Mouse (Mus musculus) forebrain, embryonic 15.5 days (tissue): ENCODE data around the gene Ubac2. TPM values are rescaled to one million over a fixed set of nuclear protein-coding genes. Genes with fewer than 3 reads are reported as not detected.

Experiments
- ATAC-seq: fragments of 200-750 bp; cut with Nextera tagmentation; replicated peaks from 2 replicates; pipeline ENCODE4 v1.8.0; 2017; ENCODE audit warnings: mild to moderate bottlenecking, moderate TSS enrichment, moderate library complexity
- H3K27ac ChIP-seq: fragments of 300-500 bp; sonication (generic); replicated peaks from 2 replicates; pipeline ENCODE4 v1.5.1; 2015; ENCODE audit warnings: mild to moderate bottlenecking, inconsistent platforms
- H3K27me3 ChIP-seq: fragments of 300-500 bp; sonication (generic); 2 replicates; pipeline ENCODE4 v1.6.1; 2015; ENCODE audit warnings: inconsistent platforms
- H3K36me3 ChIP-seq: fragments of 300-500 bp; sonication (generic); 2 replicates; pipeline ENCODE4 v1.6.1; 2015; ENCODE audit warnings: mild to moderate bottlenecking, inconsistent platforms
- H3K4me1 ChIP-seq: fragments of 300-500 bp; sonication (generic); 2 replicates; pipeline ENCODE4 v1.6.1; 2015; ENCODE audit warnings: inconsistent platforms
- H3K4me2 ChIP-seq: fragments of 300-500 bp; sonication (generic); replicated peaks from 2 replicates; pipeline ENCODE4 v1.6.1; 2015; ENCODE audit warnings: mild to moderate bottlenecking, inconsistent platforms
- H3K4me3 ChIP-seq: fragments of 300-500 bp; sonication (generic); 2 replicates; pipeline ENCODE4 v1.5.1; 2015; ENCODE audit warnings: mild to moderate bottlenecking, inconsistent platforms
- H3K9ac ChIP-seq: fragments of 300-500 bp; sonication (generic); replicated peaks from 2 replicates; pipeline ENCODE4 v1.6.1; 2015; ENCODE audit warnings: mild to moderate bottlenecking, inconsistent platforms
- H3K9me3 ChIP-seq: fragments of 300-500 bp; sonication (generic); 2 replicates; pipeline ENCODE4 v1.6.1; 2016; ENCODE audit warnings: inconsistent platforms
- WGBS: fragments of 180-500 bp; shearing (Covaris S2); methylation state at CpG from one replicate; pipeline ENCODE4 v1.1.7; 2015; ENCODE audit warnings: mixed read lengths; 5-methylcytosine and 5-hydroxymethylcytosine counted together
- polyA plus RNA-seq: library from polyadenylated mRNA; unstranded; fragments of >200 nt; fragmentation: Nextera tagmentation; extraction: Ambion mirVana; gene quantifications from 2 replicates; pipeline ENCODE4 v1.2.1, GENCODE M21; 2015

Ubac2 gene
- polyA plus RNA-seq, 1 experiment from 2014 or later: 51.8 TPM

DNA sequence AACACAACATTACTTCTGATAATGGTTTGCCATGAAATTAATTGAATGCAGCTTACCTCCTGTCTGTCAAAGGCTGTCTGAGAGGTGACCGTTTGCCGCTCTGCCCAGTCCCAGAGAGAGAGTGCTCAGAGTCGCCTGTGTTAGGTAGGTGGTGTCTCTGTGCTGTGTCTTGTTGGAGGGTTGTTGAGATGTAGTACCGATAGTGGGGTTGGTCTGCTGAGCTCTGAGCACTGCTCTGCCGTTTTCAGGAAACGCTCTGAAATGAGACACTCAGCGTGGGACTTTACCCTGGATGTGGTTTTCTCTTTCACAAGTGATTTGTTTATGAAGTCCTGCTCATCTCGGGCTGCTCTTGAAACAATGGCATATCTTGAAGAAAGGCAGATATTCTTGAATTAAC is 37.2 kb downstream of the Ubac2 start, which contains the start of gene Gpr18:
Gene Gpr18 (minus strand): TSS at position 161 of the 400 bp plus-strand sequence.
- 82% methylated on average over 8 of the region's 8 CpGs for WGBS

DNA sequence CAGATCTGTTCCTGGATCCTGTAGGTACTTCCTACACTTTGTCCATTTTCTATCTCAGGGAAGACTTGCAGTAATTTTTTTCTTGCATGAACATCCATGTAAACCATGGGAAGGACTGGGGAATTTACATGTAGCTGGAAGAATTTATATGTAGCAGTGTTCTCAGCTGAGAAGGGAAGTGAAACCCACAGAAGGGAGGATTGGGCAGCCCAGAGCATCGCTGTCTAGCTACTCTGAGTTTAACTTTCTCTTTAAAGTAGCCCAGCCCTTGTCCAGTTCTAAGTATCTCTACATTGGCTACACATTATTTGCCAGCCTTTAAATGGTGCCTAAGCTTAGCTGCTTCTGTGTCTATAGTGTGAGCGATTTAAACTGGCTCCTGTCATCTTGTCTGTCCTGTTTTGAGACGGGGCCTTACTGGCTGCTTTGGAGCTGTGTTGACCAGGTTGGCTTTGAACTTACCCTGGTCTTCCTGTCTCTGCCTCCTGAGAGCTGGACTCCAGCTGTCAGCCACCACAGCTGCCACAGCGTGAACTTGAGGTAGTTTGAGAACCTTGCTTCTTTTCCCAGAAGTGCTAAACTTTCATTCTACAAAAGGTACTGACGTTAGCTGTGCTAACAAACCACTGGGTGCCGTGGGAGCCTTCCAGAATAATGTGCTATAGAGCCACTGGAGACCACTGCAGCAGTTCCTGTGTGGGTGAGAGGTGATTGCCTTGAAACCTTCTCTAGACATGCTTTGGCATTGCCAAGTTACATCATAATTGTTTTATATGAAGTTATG is 38.1 kb downstream of the Ubac2 start:
- Histone ChIP-seq H3K4me1 (0 out of 2 replicates have a peak, but pooled peaks cover 2% of the 10 kb centered on the region), H3K4me2 (no peak overlapping the region), H3K9ac (no peak overlapping the region), H3K9me3 (no peaks in the 10 kb centered on the region), H3K27me3 (no peaks in the 10 kb centered on the region), H3K4me3 (no peak overlapping the region), H3K36me3 (peaks cover 10% of the 10 kb centered on the region; the same call in 1 of the 2 replicates), H3K27ac (no peak overlapping the region)
- no peak for ATAC-seq
- 89% methylated on average over 6 of the region's 6 CpGs for WGBS

More for the DNA sequence above, 37.2 kb downstream of the Ubac2 start, which contains the start of gene Gpr18:
- ATAC-seq: no peak
- no peak within 1 kb of the TSS for H3K27ac ChIP-seq
- no peak within 1 kb of the TSS for H3K4me2 ChIP-seq
- no peaks in the 10 kb centered on the region for H3K27me3 ChIP-seq
- H3K9ac ChIP-seq: no peak within 1 kb of the TSS
- peaks cover 14% of the 10 kb centered on the region for H3K36me3 ChIP-seq
- 0 out of 2 replicates have a peak, but pooled peaks cover 2% of the 10 kb centered on the region for H3K4me1 ChIP-seq
- H3K9me3 ChIP-seq: no peaks in the 10 kb centered on the region
- no peak within 1 kb of the TSS for H3K4me3 ChIP-seq

DNA sequence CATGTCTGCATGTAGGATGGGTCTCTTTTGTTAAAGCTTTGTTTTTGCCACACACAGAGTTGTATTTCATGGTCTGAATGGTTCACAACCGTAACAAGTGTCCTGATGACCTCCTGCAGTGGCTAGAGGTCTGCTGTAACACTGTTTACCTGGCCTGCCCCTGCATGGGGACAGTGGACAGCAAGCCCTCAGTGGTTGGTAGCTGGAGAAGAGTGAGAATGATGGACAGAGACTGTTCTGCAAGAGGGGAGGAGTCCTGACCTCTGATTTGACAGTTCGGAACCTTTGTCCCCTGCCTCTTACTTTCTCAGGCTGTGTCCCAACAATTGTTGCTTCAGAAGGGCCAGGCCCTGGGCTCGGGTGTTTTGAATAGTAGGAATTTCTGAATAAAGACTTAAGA is 39.8 kb downstream of the Ubac2 start:
- ATAC-seq: no peak
- Histone ChIP-seq H3K9ac (no peak overlapping the region), H3K27ac (no peak overlapping the region), H3K4me2 (no peak overlapping the region), H3K36me3 (no peaks in the 10 kb centered on the region; the same call in 1 of the 2 replicates), H3K9me3 (no peaks in the 10 kb centered on the region), H3K27me3 (no peaks in the 10 kb centered on the region), H3K4me1 (0 out of 2 replicates have a peak, but pooled peaks cover 2% of the 10 kb centered on the region), H3K4me3 (no peak overlapping the region)
- 69% methylated on average over 3 of the region's 3 CpGs for WGBS

DNA sequence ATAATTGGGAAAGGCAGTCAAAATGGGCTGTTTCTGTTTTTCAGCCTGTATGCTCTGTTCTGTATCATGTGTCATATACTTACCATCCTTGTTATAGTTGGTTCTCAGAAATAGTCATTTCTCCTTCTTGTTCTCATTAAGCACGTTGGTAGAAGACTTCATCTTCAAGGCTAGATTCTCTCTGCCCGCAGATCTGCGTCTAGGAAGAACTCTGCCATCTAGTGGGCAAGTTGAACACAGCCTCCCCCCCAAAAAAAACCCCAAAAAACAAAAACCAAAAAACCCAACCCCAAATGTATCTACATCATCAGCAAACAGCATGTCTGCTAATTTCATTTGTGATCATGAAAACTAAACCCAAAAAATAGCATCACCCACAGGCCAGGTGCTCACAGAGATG is 41.3 kb downstream of the Ubac2 start:
- Histone ChIP-seq H3K9ac (no peak overlapping the region), H3K4me3 (no peak overlapping the region), H3K4me2 (no peak overlapping the region), H3K27me3 (no peaks in the 10 kb centered on the region), H3K36me3 (no peaks in the 10 kb centered on the region; the same call in 1 of the 2 replicates), H3K27ac (no peak overlapping the region), H3K4me1 (0 out of 2 replicates have a peak, but pooled peaks cover 2% of the 10 kb centered on the region), H3K9me3 (no peaks in the 10 kb centered on the region)
- no peak for ATAC-seq
- WGBS: 35% methylated on average over 3 of the region's 3 CpGs

DNA sequence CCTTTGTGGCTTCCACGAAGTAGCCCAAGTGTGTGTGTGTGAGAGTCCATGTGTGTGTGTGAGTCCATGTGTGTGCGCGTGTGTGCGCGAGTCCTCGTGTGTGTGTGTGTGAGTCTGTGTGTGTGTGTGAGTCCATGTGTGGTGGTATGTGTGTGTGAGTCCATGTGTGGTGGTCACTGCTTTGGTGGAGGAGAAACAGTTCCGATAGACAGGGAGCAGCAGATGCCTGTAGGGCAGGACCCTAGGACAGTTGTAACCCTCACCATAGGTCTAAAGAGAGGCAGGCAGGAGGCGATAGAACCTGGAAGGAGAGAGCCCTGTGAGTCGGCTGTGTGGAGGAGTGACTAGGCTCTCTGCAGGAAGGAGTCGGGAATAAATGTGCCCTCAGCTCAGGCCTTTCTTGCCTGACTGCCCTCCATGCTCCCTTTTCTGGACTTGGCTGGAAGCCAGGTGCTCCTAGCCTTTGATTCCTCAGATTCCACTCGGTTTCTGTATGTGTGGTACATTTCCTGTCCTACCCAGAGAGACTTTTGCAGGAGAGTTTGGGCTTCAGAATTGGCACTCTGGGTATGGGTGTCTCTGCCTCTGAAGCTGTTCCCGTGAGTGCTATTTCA is 42.2 kb downstream of the Ubac2 start:
- no peak overlapping the region for H3K9ac ChIP-seq
- no peaks in the 10 kb centered on the region for H3K27me3 ChIP-seq
- no peaks in the 10 kb centered on the region; the same call in 1 of the 2 replicates for H3K36me3 ChIP-seq
- 0 out of 2 replicates have a peak, but pooled peaks cover 2% of the 10 kb centered on the region for H3K4me1 ChIP-seq
- H3K9me3 ChIP-seq: no peaks in the 10 kb centered on the region
- H3K27ac ChIP-seq: no peak overlapping the region
- WGBS: 76% methylated on average over 12 of the region's 12 CpGs
- H3K4me3 ChIP-seq: no peak overlapping the region
- no peak overlapping the region for H3K4me2 ChIP-seq
- ATAC-seq: 0 out of 2 replicates have a peak, but pooled peaks have one; percentile 36

DNA sequence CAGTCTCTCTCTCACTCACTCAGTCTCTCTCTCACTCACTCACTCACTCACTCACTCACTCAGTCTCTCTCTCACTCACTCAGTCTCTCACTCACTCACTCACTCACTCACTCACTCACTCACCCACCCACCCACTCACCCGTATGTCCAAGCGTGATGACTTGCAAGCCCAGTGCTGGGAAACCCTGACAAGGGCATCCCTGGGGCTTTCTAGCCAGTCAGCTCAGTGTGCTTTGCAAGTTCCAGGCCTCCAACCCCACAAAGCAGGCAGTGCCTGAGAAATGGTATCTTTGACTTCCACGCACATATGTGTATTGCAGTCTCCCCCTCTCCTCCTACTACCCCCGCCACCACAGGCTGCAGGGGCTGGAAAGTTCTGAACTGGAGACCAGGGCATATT is 43.6 kb downstream of the Ubac2 start:
- Histone ChIP-seq H3K36me3 (no peaks in the 10 kb centered on the region; the same call in 1 of the 2 replicates), H3K4me3 (no peak overlapping the region), H3K9ac (no peak overlapping the region), H3K9me3 (no peaks in the 10 kb centered on the region), H3K4me1 (0 out of 2 replicates have a peak, but pooled peaks cover 2% of the 10 kb centered on the region), H3K27me3 (no peaks in the 10 kb centered on the region), H3K27ac (no peak overlapping the region), H3K4me2 (no peak overlapping the region)
- 92% methylated on average over 4 of the region's 4 CpGs for WGBS
- ATAC-seq: no peak

DNA sequence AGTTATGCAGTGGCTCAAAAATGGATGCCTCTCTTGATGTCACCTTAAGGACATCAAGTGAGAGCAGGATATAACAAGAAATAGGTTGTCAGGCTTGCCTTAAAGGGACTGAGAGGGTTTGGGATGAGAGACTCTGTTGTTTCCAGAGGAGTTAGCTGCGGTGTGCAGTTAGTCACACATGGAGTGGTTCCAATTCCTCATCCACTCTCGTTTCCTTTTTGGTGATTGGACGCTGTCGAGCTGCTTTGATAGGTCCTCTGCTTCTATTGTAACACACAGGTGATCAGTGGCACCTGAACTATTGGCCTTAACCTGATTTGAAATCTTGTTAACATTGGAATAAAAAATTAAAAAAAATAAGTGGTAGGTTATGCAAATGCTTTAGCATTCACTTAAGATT is 44.3 kb downstream of the Ubac2 start:
- H3K27me3 ChIP-seq: no peaks in the 10 kb centered on the region
- WGBS: 72% methylated on average over 4 of the region's 4 CpGs
- H3K9me3 ChIP-seq: no peaks in the 10 kb centered on the region
- no peak overlapping the region for H3K4me3 ChIP-seq
- H3K4me2 ChIP-seq: no peak overlapping the region
- no peak for ATAC-seq
- no peaks in the 10 kb centered on the region; the same call in 1 of the 2 replicates for H3K36me3 ChIP-seq
- no peak overlapping the region for H3K9ac ChIP-seq
- 0 out of 2 replicates have a peak, but pooled peaks cover 2% of the 10 kb centered on the region for H3K4me1 ChIP-seq
- H3K27ac ChIP-seq: no peak overlapping the region

DNA sequence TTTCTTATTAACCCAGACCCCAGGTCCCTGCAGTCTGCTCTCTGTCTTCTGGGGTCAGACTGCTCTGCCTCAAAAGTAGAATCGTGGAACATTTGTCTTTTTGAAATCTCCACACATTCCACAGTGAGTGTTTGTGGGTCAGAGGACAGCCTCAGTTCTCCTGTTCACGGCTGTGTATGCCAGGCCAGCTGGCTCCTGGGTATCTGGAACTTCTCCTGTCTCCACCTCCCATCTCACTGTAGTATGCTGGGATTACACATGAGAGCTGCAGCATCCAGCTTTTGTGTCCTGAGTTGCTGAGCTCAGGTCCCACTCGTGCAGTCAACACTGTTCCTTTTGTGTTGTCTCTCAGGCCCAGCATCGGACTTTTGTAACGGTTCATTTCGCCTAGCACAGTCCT is 46.5 kb downstream of the Ubac2 start:
- Histone ChIP-seq H3K9me3 (no peaks in the 10 kb centered on the region), H3K27ac (no peak overlapping the region), H3K4me2 (no peak overlapping the region), H3K27me3 (no peaks in the 10 kb centered on the region), H3K4me1 (0 out of 2 replicates have a peak, but pooled peaks cover 2% of the 10 kb centered on the region), H3K9ac (no peak overlapping the region), H3K4me3 (no peak overlapping the region), H3K36me3 (no peaks in the 10 kb centered on the region)
- no peak for ATAC-seq
- 81% methylated on average over 6 of the region's 6 CpGs for WGBS

DNA sequence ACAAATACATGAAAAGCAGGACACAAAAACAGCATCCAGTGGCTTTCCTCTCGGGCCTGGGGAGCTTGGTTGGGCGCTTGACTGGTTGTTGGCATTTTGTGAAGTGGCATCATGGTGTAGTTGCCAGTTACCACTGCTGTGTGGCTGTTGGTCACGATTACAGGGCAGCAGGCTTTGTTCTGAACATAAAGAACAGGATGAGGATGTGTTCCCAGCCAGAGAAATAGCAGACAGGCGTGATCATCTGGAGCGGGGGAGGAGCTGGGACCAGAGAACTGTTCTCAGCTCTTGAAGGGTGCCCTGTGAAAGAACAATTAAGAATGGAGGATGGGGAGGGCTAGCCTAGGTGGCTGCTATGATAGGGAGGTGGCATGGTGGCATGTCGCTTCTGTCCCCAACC is 48.5 kb downstream of the Ubac2 start:
- Histone ChIP-seq H3K4me3 (no peak overlapping the region), H3K36me3 (no peaks in the 10 kb centered on the region), H3K27ac (no peak overlapping the region), H3K4me1 (no peaks in the 10 kb centered on the region), H3K4me2 (no peak overlapping the region), H3K9ac (no peak overlapping the region), H3K9me3 (no peaks in the 10 kb centered on the region), H3K27me3 (no peaks in the 10 kb centered on the region)
- WGBS: 78% methylated on average over 6 of the region's 6 CpGs
- no peak for ATAC-seq

DNA sequence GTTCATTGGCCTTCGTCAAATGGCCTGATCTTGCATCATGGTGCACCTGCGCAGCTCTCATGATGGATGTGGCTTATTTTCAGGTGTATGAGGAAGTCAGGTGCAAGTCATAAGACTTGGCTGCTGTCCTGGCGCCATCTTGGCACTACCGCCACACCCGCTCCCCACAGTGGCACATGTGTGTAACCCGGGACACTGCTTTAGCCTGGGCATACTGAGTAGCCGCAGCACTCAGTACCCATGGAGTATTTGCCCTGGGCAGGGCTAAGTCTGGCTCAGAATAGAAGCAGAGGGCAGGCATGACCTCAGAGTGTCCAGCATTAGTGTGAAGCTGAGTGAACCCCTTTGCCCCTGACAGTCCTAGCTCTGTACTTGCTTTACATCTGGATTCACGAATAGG is 49.0 kb downstream of the Ubac2 start:
- WGBS: 94% methylated on average over 8 of the region's 8 CpGs
- ATAC-seq: no peak
- no peaks in the 10 kb centered on the region for H3K36me3 ChIP-seq
- H3K4me1 ChIP-seq: no peaks in the 10 kb centered on the region
- no peak overlapping the region for H3K27ac ChIP-seq
- H3K4me3 ChIP-seq: no peak overlapping the region
- H3K9ac ChIP-seq: no peak overlapping the region
- no peak overlapping the region for H3K4me2 ChIP-seq
- H3K27me3 ChIP-seq: no peaks in the 10 kb centered on the region
- no peaks in the 10 kb centered on the region for H3K9me3 ChIP-seq

DNA sequence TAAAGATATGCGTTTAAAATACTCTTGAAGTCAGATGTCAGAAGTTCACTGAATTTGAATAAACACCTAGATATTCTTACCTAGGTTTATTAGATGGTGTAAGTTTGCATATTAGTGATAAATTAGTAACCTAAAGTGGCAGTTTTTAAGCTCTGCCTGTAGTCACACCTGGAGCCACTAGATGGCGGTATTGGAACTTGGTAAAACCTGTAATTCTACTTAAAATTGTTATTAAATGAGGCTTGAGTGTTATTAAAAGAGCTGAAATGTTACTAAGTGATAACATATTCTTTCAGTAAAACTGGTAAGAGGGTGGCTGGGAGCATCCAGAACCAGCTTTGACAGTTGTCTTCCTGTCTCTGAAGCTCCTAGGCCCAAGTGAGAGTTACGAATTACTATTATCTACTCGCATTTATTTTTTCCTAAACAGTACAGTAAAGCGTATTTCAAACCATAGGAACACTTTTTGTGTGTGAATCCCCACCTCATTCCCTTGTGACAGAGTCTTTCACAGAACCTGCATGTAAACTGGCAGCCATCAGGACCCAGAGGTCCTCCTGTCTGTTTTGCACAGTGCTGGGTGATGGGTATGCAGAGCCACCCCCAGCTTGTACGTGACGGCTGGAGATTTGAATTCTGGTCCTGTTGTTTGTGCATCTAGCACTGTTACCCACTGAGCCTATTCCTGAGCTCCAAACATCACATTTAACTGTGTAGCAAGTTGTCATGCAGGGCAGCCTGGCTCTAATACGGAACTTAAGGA is 50.1 kb downstream of the Ubac2 start:
- H3K9me3 ChIP-seq: no peaks in the 10 kb centered on the region
- ATAC-seq: no peak
- H3K36me3 ChIP-seq: no peaks in the 10 kb centered on the region
- no peaks in the 10 kb centered on the region for H3K4me1 ChIP-seq
- H3K4me3 ChIP-seq: no peak overlapping the region
- 72% methylated on average over 8 of the region's 8 CpGs for WGBS
- no peak overlapping the region for H3K4me2 ChIP-seq
- no peak overlapping the region for H3K9ac ChIP-seq
- no peak overlapping the region for H3K27ac ChIP-seq
- H3K27me3 ChIP-seq: no peaks in the 10 kb centered on the region
